Mouse (Mus musculus) ES-E14 (cell line): ENCODE data around the gene Pars2.

Experiments used
- CHD2 ChIP-seq: IDR thresholded peaks from 2 replicates; pipeline ENCODE4 v1.6.1; 2014; ENCODE audit warnings: mild to moderate bottlenecking, low read depth, low read length, inconsistent platforms
- HCFC1 ChIP-seq: IDR thresholded peaks from 2 replicates; pipeline ENCODE4 v1.6.1; 2012; ENCODE audit warnings: low read length, inconsistent platforms, borderline replicate concordance; ENCODE audit not compliant: insufficient read depth
- MAFK ChIP-seq: IDR thresholded peaks from 2 replicates; pipeline ENCODE4 v1.6.1; 2014; ENCODE audit warnings: mild to moderate bottlenecking, low read depth, low read length, inconsistent platforms; ENCODE audit not compliant: insufficient read depth
- ZC3H11A ChIP-seq: IDR thresholded peaks from 2 replicates; pipeline ENCODE4 v1.6.1; 2012; ENCODE audit warnings: low read depth, mild to moderate bottlenecking, inconsistent platforms, low read length, borderline replicate concordance
- ZNF384 ChIP-seq: IDR thresholded peaks from 2 replicates; pipeline ENCODE4 v1.6.1; 2012; ENCODE audit warnings: low read depth, low read length, inconsistent platforms

- no peak for TF ChIP-seq ZC3H11A
- no peak for TF ChIP-seq MAFK
- no peak for TF ChIP-seq HCFC1
- TF ChIP-seq CHD2 = no peak
- no peak for TF ChIP-seq ZNF384
Observed at GRCm38 (mm10) chr4:106628650-106629360, 22.1 kb upstream of the Pars2 start.
